Mouse (Mus musculus) spleen, postnatal 4 days (tissue): ENCODE measurements around the gene Slc7a11.

Experiments
- DNase-seq, 2 experiments: peaks; one replicate each; pipeline ENCODE4 v3.0.0; 2022; ENCODE audit warnings: low spot score in 2 of 2

The Slc7a11 gene

GRCm38 (mm10) chr3:49984795-49985194 lies 458.6 kb downstream of the Slc7a11 start:
- no peak for DNase-seq

GRCm38 (mm10) chr3:49983429-49984268 lies 459.8 kb downstream of the Slc7a11 start:
- no peak for DNase-seq

- DNase-seq = no peak
Measured at GRCm38 (mm10) chr3:49973994-49974393, 469.4 kb downstream of the Slc7a11 start.

GRCm38 (mm10) chr3:49965569-49965968 lies 477.8 kb downstream of the Slc7a11 start:
- no peak for DNase-seq

- DNase-seq = no peak
Measured at GRCm38 (mm10) chr3:49960581-49960980, 482.8 kb downstream of the Slc7a11 start.

GRCm38 (mm10) chr3:49946845-49947244 lies 496.6 kb downstream of the Slc7a11 start:
- no peak for DNase-seq

GRCm38 (mm10) chr3:49944783-49945182 lies 498.6 kb downstream of the Slc7a11 start:
- DNase-seq = no peak

GRCm38 (mm10) chr3:49937611-49938010 lies 505.8 kb downstream of the Slc7a11 start:
- DNase-seq = no peak

- no peak for DNase-seq
Measured at GRCm38 (mm10) chr3:49929496-49929895, 513.9 kb downstream of the Slc7a11 start.

- no peak for DNase-seq
Measured at GRCm38 (mm10) chr3:49928509-49929263, 514.7 kb downstream of the Slc7a11 start.

GRCm38 (mm10) chr3:49913929-49914328 lies 529.5 kb downstream of the Slc7a11 start:
- DNase-seq = no peak

GRCm38 (mm10) chr3:49910922-49911321 lies 532.5 kb downstream of the Slc7a11 start:
- DNase-seq = no peak

- DNase-seq = no peak
Measured at GRCm38 (mm10) chr3:49908426-49909341, 534.7 kb downstream of the Slc7a11 start.

- no peak for DNase-seq
Measured at GRCm38 (mm10) chr3:49893945-49894344, 549.5 kb downstream of the Slc7a11 start.

GRCm38 (mm10) chr3:49887359-49887758 lies 556.1 kb downstream of the Slc7a11 start:
- DNase-seq = no peak

GRCm38 (mm10) chr3:49886220-49886945 lies 557.0 kb downstream of the Slc7a11 start:
- no peak for DNase-seq

GRCm38 (mm10) chr3:49880496-49880895 lies 562.9 kb downstream of the Slc7a11 start:
- no peak for DNase-seq

GRCm38 (mm10) chr3:49870786-49871185 lies 572.6 kb downstream of the Slc7a11 start:
- no peak for DNase-seq

GRCm38 (mm10) chr3:49867951-49868584 lies 575.3 kb downstream of the Slc7a11 start:
- no peak for DNase-seq

GRCm38 (mm10) chr3:49867147-49867950 lies 576.1 kb downstream of the Slc7a11 start:
- no peak for DNase-seq
